Mouse (Mus musculus): ENCODE data around the gene Pbrm1. TPM values are rescaled to one million over a fixed set of nuclear protein-coding genes. Genes with fewer than 3 reads are reported as not detected.

The Pbrm1 gene
- polyA plus RNA-seq, 1 experiment from 2014 or later: 89.0 TPM

GRCm38 (mm10) chr14:31079313-31080028, 60.5 kb downstream of the Pbrm1 start:
- no peak for ATAC-seq (ENCODE audit: insufficient number of reproducible peaks, insufficient read depth, low FRiP score, low read depth)
- Histone ChIP-seq H3K9ac (ENCODE audit: low read length) (no peak overlapping the region), H3K27ac (replicated peaks in 1 of 2; ENCODE audit: control insufficient read depth in 1 of 2, insufficient read depth in 1 of 2, low read depth in 2 of 2, low read length in 2 of 2) (no peak overlapping the region), H3K4me3 (ENCODE audit: control insufficient read depth in 1 of 2, insufficient read depth in 1 of 2, low read depth in 1 of 2, low read length in 2 of 2) (no peak overlapping the region), H3K9me3 (ENCODE audit: control insufficient read depth, low read length) (no peaks in the 10 kb centered on the region; the same call in 1 of the 2 replicates), H3K36me3 (ENCODE audit: control insufficient read depth, insufficient read depth, low read length) (peaks cover 83% of the 10 kb centered on the region), H3K27me3 (ENCODE audit: control insufficient read depth, insufficient read depth, low read length) (no peaks in the 10 kb centered on the region), H3K4me2 (ENCODE audit: low read length) (no peak overlapping the region), H3K4me1 (ENCODE audit: control insufficient read depth in 2 of 2, insufficient read depth in 2 of 2, low read length in 2 of 2) (no peaks in the 10 kb centered on the region)
- 86% methylated on average over 3 of the region's 3 CpGs for WGBS

GRCm38 (mm10) chr14:31081147-31081546, 62.2 kb downstream of the Pbrm1 start:
- no peaks in the 10 kb centered on the region for H3K4me1 ChIP-seq (ENCODE audit: control insufficient read depth in 2 of 2, insufficient read depth in 2 of 2, low read length in 2 of 2)
- ATAC-seq (ENCODE audit: insufficient number of reproducible peaks, insufficient read depth, low FRiP score, low read depth): no peak
- H3K36me3 ChIP-seq (ENCODE audit: control insufficient read depth, insufficient read depth, low read length): peaks cover 82% of the 10 kb centered on the region
- H3K27ac ChIP-seq (replicated peaks in 1 of 2; ENCODE audit: control insufficient read depth in 1 of 2, insufficient read depth in 1 of 2, low read depth in 2 of 2, low read length in 2 of 2): no peak overlapping the region
- no peak overlapping the region for H3K4me2 ChIP-seq (ENCODE audit: low read length)
- no peaks in the 10 kb centered on the region for H3K27me3 ChIP-seq (ENCODE audit: control insufficient read depth, insufficient read depth, low read length)
- no peak overlapping the region for H3K4me3 ChIP-seq (ENCODE audit: control insufficient read depth in 1 of 2, insufficient read depth in 1 of 2, low read depth in 1 of 2, low read length in 2 of 2)
- H3K9me3 ChIP-seq (ENCODE audit: control insufficient read depth, low read length): no peaks in the 10 kb centered on the region; the same call in 1 of the 2 replicates
- no peak overlapping the region for H3K9ac ChIP-seq (ENCODE audit: low read length)

- ATAC-seq (ENCODE audit: insufficient number of reproducible peaks, insufficient read depth, low FRiP score, low read depth): no peak
- H3K4me3 ChIP-seq (ENCODE audit: control insufficient read depth in 1 of 2, insufficient read depth in 1 of 2, low read depth in 1 of 2, low read length in 2 of 2): no peak overlapping the region
- 79% methylated on average over 6 of the region's 6 CpGs for WGBS
- no peak overlapping the region for H3K4me2 ChIP-seq (ENCODE audit: low read length)
- peaks cover 0 to 7% of the 10 kb centered on the region in 2 experiments; a peak in 3 of 4 replicates for H3K4me1 ChIP-seq (ENCODE audit: control insufficient read depth in 2 of 2, insufficient read depth in 2 of 2, low read length in 2 of 2)
- no peaks in the 10 kb centered on the region for H3K27me3 ChIP-seq (ENCODE audit: control insufficient read depth, insufficient read depth, low read length)
- no peak overlapping the region for H3K9ac ChIP-seq (ENCODE audit: low read length)
- H3K27ac ChIP-seq (replicated peaks in 1 of 2; ENCODE audit: control insufficient read depth in 1 of 2, insufficient read depth in 1 of 2, low read depth in 2 of 2, low read length in 2 of 2): no peak overlapping the region
- peaks cover 88% of the 10 kb centered on the region for H3K36me3 ChIP-seq (ENCODE audit: control insufficient read depth, insufficient read depth, low read length)
- H3K9me3 ChIP-seq (ENCODE audit: control insufficient read depth, low read length): no peaks in the 10 kb centered on the region
Observed at GRCm38 (mm10) chr14:31087433-31087832, 68.5 kb downstream of the Pbrm1 start.

GRCm38 (mm10) chr14:31088515-31088914, 69.6 kb downstream of the Pbrm1 start:
- no peaks in the 10 kb centered on the region for H3K27me3 ChIP-seq (ENCODE audit: control insufficient read depth, insufficient read depth, low read length)
- no peaks in the 10 kb centered on the region for H3K9me3 ChIP-seq (ENCODE audit: control insufficient read depth, low read length)
- no peak overlapping the region for H3K4me2 ChIP-seq (ENCODE audit: low read length)
- no peak overlapping the region for H3K9ac ChIP-seq (ENCODE audit: low read length)
- peaks cover 0 to 7% of the 10 kb centered on the region in 2 experiments; a peak in 3 of 4 replicates for H3K4me1 ChIP-seq (ENCODE audit: control insufficient read depth in 2 of 2, insufficient read depth in 2 of 2, low read length in 2 of 2)
- peaks cover 88% of the 10 kb centered on the region for H3K36me3 ChIP-seq (ENCODE audit: control insufficient read depth, insufficient read depth, low read length)
- H3K4me3 ChIP-seq (ENCODE audit: control insufficient read depth in 1 of 2, insufficient read depth in 1 of 2, low read depth in 1 of 2, low read length in 2 of 2): no peak overlapping the region
- no peak for ATAC-seq (ENCODE audit: insufficient number of reproducible peaks, insufficient read depth, low FRiP score, low read depth)
- WGBS: 99% methylated on average over 2 of the region's 2 CpGs
- no peak overlapping the region for H3K27ac ChIP-seq (replicated peaks in 1 of 2; ENCODE audit: control insufficient read depth in 1 of 2, insufficient read depth in 1 of 2, low read depth in 2 of 2, low read length in 2 of 2)

- H3K4me2 ChIP-seq (ENCODE audit: low read length): no peak overlapping the region
- peaks cover 86% of the 10 kb centered on the region for H3K36me3 ChIP-seq (ENCODE audit: control insufficient read depth, insufficient read depth, low read length)
- H3K4me3 ChIP-seq (ENCODE audit: control insufficient read depth in 1 of 2, insufficient read depth in 1 of 2, low read depth in 1 of 2, low read length in 2 of 2): no peak overlapping the region
- 89% methylated on average over 1 of the region's 1 CpGs for WGBS
- no peak overlapping the region for H3K27ac ChIP-seq (replicated peaks in 1 of 2; ENCODE audit: control insufficient read depth in 1 of 2, insufficient read depth in 1 of 2, low read depth in 2 of 2, low read length in 2 of 2)
- peaks cover 0 to 7% of the 10 kb centered on the region in 2 experiments; a peak in 3 of 4 replicates for H3K4me1 ChIP-seq (ENCODE audit: control insufficient read depth in 2 of 2, insufficient read depth in 2 of 2, low read length in 2 of 2)
- H3K9me3 ChIP-seq (ENCODE audit: control insufficient read depth, low read length): no peaks in the 10 kb centered on the region
- ATAC-seq (ENCODE audit: insufficient number of reproducible peaks, insufficient read depth, low FRiP score, low read depth): no peak
- no peak overlapping the region for H3K9ac ChIP-seq (ENCODE audit: low read length)
- no peaks in the 10 kb centered on the region for H3K27me3 ChIP-seq (ENCODE audit: control insufficient read depth, insufficient read depth, low read length)
Observed at GRCm38 (mm10) chr14:31089918-31090317, 71.0 kb downstream of the Pbrm1 start.

GRCm38 (mm10) chr14:31105156-31105555, 86.2 kb downstream of the Pbrm1 start:
- ATAC-seq (ENCODE audit: insufficient number of reproducible peaks, insufficient read depth, low FRiP score, low read depth): no peak
- H3K27ac ChIP-seq (replicated peaks in 1 of 2; ENCODE audit: control insufficient read depth in 1 of 2, insufficient read depth in 1 of 2, low read depth in 2 of 2, low read length in 2 of 2): no peak overlapping the region
- H3K9me3 ChIP-seq (ENCODE audit: control insufficient read depth, low read length): no peaks in the 10 kb centered on the region
- H3K27me3 ChIP-seq (ENCODE audit: control insufficient read depth, insufficient read depth, low read length): no peaks in the 10 kb centered on the region
- peaks cover 0 to 4% of the 10 kb centered on the region in 2 experiments; a peak in 1 of 4 replicates for H3K4me1 ChIP-seq (ENCODE audit: control insufficient read depth in 2 of 2, insufficient read depth in 2 of 2, low read length in 2 of 2)
- no peak overlapping the region for H3K4me3 ChIP-seq (ENCODE audit: control insufficient read depth in 1 of 2, insufficient read depth in 1 of 2, low read depth in 1 of 2, low read length in 2 of 2)
- no peak overlapping the region for H3K4me2 ChIP-seq (ENCODE audit: low read length)
- H3K36me3 ChIP-seq (ENCODE audit: control insufficient read depth, insufficient read depth, low read length): peaks cover 92% of the 10 kb centered on the region
- 84% methylated on average over 2 of the region's 2 CpGs for WGBS
- no peak overlapping the region for H3K9ac ChIP-seq (ENCODE audit: low read length)

GRCm38 (mm10) chr14:31110613-31111012, 91.7 kb downstream of the Pbrm1 start:
- peaks cover 95% of the 10 kb centered on the region for H3K36me3 ChIP-seq (ENCODE audit: control insufficient read depth, insufficient read depth, low read length)
- H3K27ac ChIP-seq (replicated peaks in 1 of 2; ENCODE audit: control insufficient read depth in 1 of 2, insufficient read depth in 1 of 2, low read depth in 2 of 2, low read length in 2 of 2): no peak overlapping the region
- no peak overlapping the region for H3K4me2 ChIP-seq (ENCODE audit: low read length)
- H3K4me3 ChIP-seq (ENCODE audit: control insufficient read depth in 1 of 2, insufficient read depth in 1 of 2, low read depth in 1 of 2, low read length in 2 of 2): no peak overlapping the region
- H3K9ac ChIP-seq (ENCODE audit: low read length): no peak overlapping the region
- no peak for ATAC-seq (ENCODE audit: insufficient number of reproducible peaks, insufficient read depth, low FRiP score, low read depth)
- no peaks in the 10 kb centered on the region for H3K9me3 ChIP-seq (ENCODE audit: control insufficient read depth, low read length)
- 0 out of 4 replicates have a peak, but pooled peaks cover 0 to 3% of the 10 kb centered on the region in 2 experiments for H3K4me1 ChIP-seq (ENCODE audit: control insufficient read depth in 2 of 2, insufficient read depth in 2 of 2, low read length in 2 of 2)
- WGBS: 54% methylated on average over 3 of the region's 3 CpGs
- no peaks in the 10 kb centered on the region for H3K27me3 ChIP-seq (ENCODE audit: control insufficient read depth, insufficient read depth, low read length)

GRCm38 (mm10) chr14:31112187-31112586, 93.2 kb downstream of the Pbrm1 start:
- H3K36me3 ChIP-seq (ENCODE audit: control insufficient read depth, insufficient read depth, low read length): peaks cover 95% of the 10 kb centered on the region
- WGBS: 73% methylated on average over 5 of the region's 5 CpGs
- H3K27me3 ChIP-seq (ENCODE audit: control insufficient read depth, insufficient read depth, low read length): no peaks in the 10 kb centered on the region
- H3K9ac ChIP-seq (ENCODE audit: low read length): no peak overlapping the region
- no peaks in the 10 kb centered on the region for H3K9me3 ChIP-seq (ENCODE audit: control insufficient read depth, low read length)
- no peak for ATAC-seq (ENCODE audit: insufficient number of reproducible peaks, insufficient read depth, low FRiP score, low read depth)
- H3K4me3 ChIP-seq (ENCODE audit: control insufficient read depth in 1 of 2, insufficient read depth in 1 of 2, low read depth in 1 of 2, low read length in 2 of 2): no peak overlapping the region
- peaks cover 0 to 10% of the 10 kb centered on the region in 2 experiments; a peak in 2 of 4 replicates for H3K4me1 ChIP-seq (ENCODE audit: control insufficient read depth in 2 of 2, insufficient read depth in 2 of 2, low read length in 2 of 2)
- H3K27ac ChIP-seq (replicated peaks in 1 of 2; ENCODE audit: control insufficient read depth in 1 of 2, insufficient read depth in 1 of 2, low read depth in 2 of 2, low read length in 2 of 2): no peak overlapping the region
- H3K4me2 ChIP-seq (ENCODE audit: low read length): no peak overlapping the region
